Mouse (Mus musculus): ENCODE measurements around the gene Dennd2d. TPM values are rescaled to one million over a fixed set of nuclear protein-coding genes. Genes with fewer than 3 reads are reported as not detected.

The Dennd2d gene
- total RNA-seq, 1 experiment: 0.67 TPM

GRCm38 (mm10) chr3:106485810-106486209 lies 3.6 kb downstream of the Dennd2d start:
- in situ Hi-C loops (cut with MboI; ENCODE audit: low sequenced_read_pairs in 2 of 2, unreplicated experiment in 2 of 2): no loop called here

DNA sequence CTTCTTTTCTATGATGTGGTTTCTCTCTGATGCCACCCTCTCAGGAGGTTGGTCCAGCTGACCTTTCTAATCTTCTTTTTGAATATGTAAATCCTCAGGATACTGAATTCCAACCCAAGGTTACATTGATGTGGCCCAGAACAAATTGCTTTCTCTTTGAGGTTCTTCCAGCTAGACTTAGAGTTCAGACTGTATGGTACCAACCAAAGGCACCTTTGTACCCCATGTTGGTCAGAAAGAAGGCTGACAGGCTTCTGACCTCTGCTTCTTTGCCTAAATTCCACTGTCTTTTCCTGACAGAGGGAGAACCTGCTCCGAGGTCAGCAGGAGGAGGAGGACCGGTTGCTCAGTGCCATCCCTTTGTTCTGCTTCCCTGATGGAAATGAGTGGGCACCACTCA lies 5.3 kb downstream of the Dennd2d start:
- DNase-seq (ENCODE audit: low read depth, low spot score): no peak
- Histone ChIP-seq H3K9ac (ENCODE audit: insufficient read depth, low read depth, low read length, poor library complexity, severe bottlenecking) (no peak overlapping the region), H3K4me1 (ENCODE audit: control insufficient read depth in 2 of 2, insufficient read depth in 2 of 2, low read length in 2 of 2, poor library complexity in 1 of 2) (no peaks in the 10 kb centered on the region), H3K9me3 (ENCODE audit: control insufficient read depth, insufficient read depth, low read depth, low read length) (no peaks in the 10 kb centered on the region), H3K27ac (ENCODE audit: insufficient read depth, low read depth, low read length, poor library complexity, severe bottlenecking) (no peak overlapping the region), H3K36me3 (ENCODE audit: control insufficient read depth, insufficient read depth, low read length, poor library complexity, severe bottlenecking) (no peaks in the 10 kb centered on the region), H3K4me3 (ENCODE audit: insufficient read depth in 1 of 2, low read depth in 1 of 2, low read length in 2 of 2, poor library complexity in 1 of 2, severe bottlenecking in 1 of 2) (no peak overlapping the region)
- no peak for TF ChIP-seq CHD2 (IDR thresholded peaks at IDR 0.05; ENCODE audit: low read depth, low read length)
- TF ChIP-seq ZNF384 (IDR thresholded peaks at IDR 0.05; ENCODE audit: low read depth, low read length): no peak
- TF ChIP-seq HCFC1 (IDR thresholded peaks at IDR 0.05; ENCODE audit: borderline replicate concordance, insufficient read depth, low read length): no peak
- no peak for TF ChIP-seq MAFK (IDR thresholded peaks at IDR 0.05; ENCODE audit: insufficient read depth, low read depth, low read length)
- no peak for TF ChIP-seq ZC3H11A (IDR thresholded peaks at IDR 0.05; ENCODE audit: borderline replicate concordance, low read depth, low read length)
- in situ Hi-C loops (cut with MboI; ENCODE audit: low sequenced_read_pairs in 2 of 2, unreplicated experiment in 2 of 2): no loop called here

More at GRCm38 (mm10) chr3:106485810-106486209, 3.6 kb downstream of the Dennd2d start:
- no peak overlapping the region for H3K9ac ChIP-seq (ENCODE audit: insufficient read depth, low read depth, low read length, poor library complexity, severe bottlenecking)
- H3K27ac ChIP-seq (ENCODE audit: insufficient read depth, low read depth, low read length, poor library complexity, severe bottlenecking): no peak overlapping the region
- no peak overlapping the region for H3K4me3 ChIP-seq (ENCODE audit: insufficient read depth in 1 of 2, low read depth in 1 of 2, low read length in 2 of 2, poor library complexity in 1 of 2, severe bottlenecking in 1 of 2)
- no peaks in the 10 kb centered on the region for H3K4me1 ChIP-seq (ENCODE audit: control insufficient read depth in 2 of 2, insufficient read depth in 2 of 2, low read length in 2 of 2, poor library complexity in 1 of 2)
- TF ChIP-seq ZNF384 (IDR thresholded peaks at IDR 0.05; ENCODE audit: low read depth, low read length): no peak
- no peak for TF ChIP-seq MAFK (IDR thresholded peaks at IDR 0.05; ENCODE audit: insufficient read depth, low read depth, low read length)
- TF ChIP-seq ZC3H11A (IDR thresholded peaks at IDR 0.05; ENCODE audit: borderline replicate concordance, low read depth, low read length): no peak
- no peak for TF ChIP-seq HCFC1 (IDR thresholded peaks at IDR 0.05; ENCODE audit: borderline replicate concordance, insufficient read depth, low read length)
- TF ChIP-seq CHD2 (IDR thresholded peaks at IDR 0.05; ENCODE audit: low read depth, low read length): no peak
- H3K9me3 ChIP-seq (ENCODE audit: control insufficient read depth, insufficient read depth, low read depth, low read length): no peaks in the 10 kb centered on the region
- H3K36me3 ChIP-seq (ENCODE audit: control insufficient read depth, insufficient read depth, low read length, poor library complexity, severe bottlenecking): no peaks in the 10 kb centered on the region
- DNase-seq (ENCODE audit: low read depth, low spot score): no peak

DNA sequence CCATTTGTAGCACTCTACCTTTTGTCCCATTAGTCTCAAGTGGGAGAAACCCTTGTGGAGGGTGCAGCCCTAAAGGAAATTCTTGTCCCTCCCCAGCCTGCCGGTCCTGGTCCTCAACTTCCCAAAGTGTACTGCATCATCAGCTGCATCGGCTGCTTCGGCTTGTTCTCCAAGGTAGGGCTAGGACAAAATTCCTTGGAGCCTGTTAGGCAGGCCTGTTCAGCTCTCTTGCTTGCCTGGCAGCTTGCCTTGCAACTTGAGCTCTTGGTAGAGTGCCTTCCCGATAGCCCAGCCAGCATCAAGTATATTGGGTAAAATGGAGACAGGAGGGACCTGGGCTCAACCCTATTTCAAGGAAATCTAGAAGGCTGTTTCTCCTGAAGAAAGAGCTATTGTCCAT lies 8.0 kb downstream of the Dennd2d start:
- no peak for TF ChIP-seq ZC3H11A (IDR thresholded peaks at IDR 0.05; ENCODE audit: borderline replicate concordance, low read depth, low read length)
- TF ChIP-seq HCFC1 (IDR thresholded peaks at IDR 0.05; ENCODE audit: borderline replicate concordance, insufficient read depth, low read length): no peak
- no peak for TF ChIP-seq CHD2 (IDR thresholded peaks at IDR 0.05; ENCODE audit: low read depth, low read length)
- no peak for TF ChIP-seq MAFK (IDR thresholded peaks at IDR 0.05; ENCODE audit: insufficient read depth, low read depth, low read length)
- no peak for TF ChIP-seq ZNF384 (IDR thresholded peaks at IDR 0.05; ENCODE audit: low read depth, low read length)
- in situ Hi-C loops (cut with MboI; ENCODE audit: low sequenced_read_pairs in 2 of 2, unreplicated experiment in 2 of 2): no loop called here
- no peaks in the 10 kb centered on the region for H3K4me1 ChIP-seq (ENCODE audit: control insufficient read depth in 2 of 2, insufficient read depth in 2 of 2, low read length in 2 of 2, poor library complexity in 1 of 2)

GRCm38 (mm10) chr3:106492723-106493122 lies 10.5 kb downstream of the Dennd2d start:
- no peak for DNase-seq (ENCODE audit: low read depth, low spot score)
- H3K9ac ChIP-seq (ENCODE audit: insufficient read depth, low read depth, low read length, poor library complexity, severe bottlenecking): no peak overlapping the region
- H3K4me3 ChIP-seq (ENCODE audit: insufficient read depth in 1 of 2, low read depth in 1 of 2, low read length in 2 of 2, poor library complexity in 1 of 2, severe bottlenecking in 1 of 2): no peak overlapping the region
- no peaks in the 10 kb centered on the region for H3K4me1 ChIP-seq (ENCODE audit: control insufficient read depth in 2 of 2, insufficient read depth in 2 of 2, low read length in 2 of 2, poor library complexity in 1 of 2)
- H3K9me3 ChIP-seq (ENCODE audit: control insufficient read depth, insufficient read depth, low read depth, low read length): no peaks in the 10 kb centered on the region
- no peaks in the 10 kb centered on the region for H3K36me3 ChIP-seq (ENCODE audit: control insufficient read depth, insufficient read depth, low read length, poor library complexity, severe bottlenecking)
- no peak for TF ChIP-seq HCFC1 (IDR thresholded peaks at IDR 0.05; ENCODE audit: borderline replicate concordance, insufficient read depth, low read length)
- TF ChIP-seq ZNF384 (IDR thresholded peaks at IDR 0.05; ENCODE audit: low read depth, low read length): no peak
- no peak for TF ChIP-seq MAFK (IDR thresholded peaks at IDR 0.05; ENCODE audit: insufficient read depth, low read depth, low read length)
- TF ChIP-seq ZC3H11A (IDR thresholded peaks at IDR 0.05; ENCODE audit: borderline replicate concordance, low read depth, low read length): no peak
- TF ChIP-seq CHD2 (IDR thresholded peaks at IDR 0.05; ENCODE audit: low read depth, low read length): no peak
- in situ Hi-C loops (cut with MboI; ENCODE audit: low sequenced_read_pairs in 2 of 2, unreplicated experiment in 2 of 2): no loop called here
- H3K27ac ChIP-seq (ENCODE audit: insufficient read depth, low read depth, low read length, poor library complexity, severe bottlenecking): no peak overlapping the region

More for the DNA sequence above, 8.0 kb downstream of the Dennd2d start:
- H3K4me3 ChIP-seq (ENCODE audit: insufficient read depth in 1 of 2, low read depth in 1 of 2, low read length in 2 of 2, poor library complexity in 1 of 2, severe bottlenecking in 1 of 2): no peak overlapping the region
- H3K36me3 ChIP-seq (ENCODE audit: control insufficient read depth, insufficient read depth, low read length, poor library complexity, severe bottlenecking): no peaks in the 10 kb centered on the region
- DNase-seq (ENCODE audit: low read depth, low spot score): no peak
- no peak overlapping the region for H3K27ac ChIP-seq (ENCODE audit: insufficient read depth, low read depth, low read length, poor library complexity, severe bottlenecking)
- H3K9ac ChIP-seq (ENCODE audit: insufficient read depth, low read depth, low read length, poor library complexity, severe bottlenecking): no peak overlapping the region
- no peaks in the 10 kb centered on the region for H3K9me3 ChIP-seq (ENCODE audit: control insufficient read depth, insufficient read depth, low read depth, low read length)

DNA sequence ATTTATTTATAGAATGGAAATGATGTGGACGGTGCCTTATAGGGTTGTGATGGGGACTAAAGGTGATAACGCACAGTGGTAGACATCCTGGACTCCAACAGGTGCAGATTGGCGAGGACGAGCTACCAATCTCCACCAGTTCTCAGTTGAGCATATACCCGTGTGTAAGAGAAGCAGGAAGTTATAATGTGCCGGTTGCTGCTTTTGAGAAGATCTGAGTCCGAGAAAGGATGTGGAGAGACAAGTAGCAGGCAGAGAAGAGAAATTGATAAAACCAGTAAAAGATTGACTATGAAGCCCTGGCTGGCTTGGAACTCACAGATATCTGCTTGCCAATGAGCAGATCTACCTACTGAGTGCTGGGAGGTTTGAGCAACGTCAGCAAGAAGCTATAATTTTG lies 11.0 kb downstream of the Dennd2d start:
- Histone ChIP-seq H3K36me3 (ENCODE audit: control insufficient read depth, insufficient read depth, low read length, poor library complexity, severe bottlenecking) (no peaks in the 10 kb centered on the region), H3K9ac (ENCODE audit: insufficient read depth, low read depth, low read length, poor library complexity, severe bottlenecking) (no peak overlapping the region), H3K27ac (ENCODE audit: insufficient read depth, low read depth, low read length, poor library complexity, severe bottlenecking) (no peak overlapping the region), H3K4me3 (ENCODE audit: insufficient read depth in 1 of 2, low read depth in 1 of 2, low read length in 2 of 2, poor library complexity in 1 of 2, severe bottlenecking in 1 of 2) (no peak overlapping the region), H3K9me3 (ENCODE audit: control insufficient read depth, insufficient read depth, low read depth, low read length) (no peaks in the 10 kb centered on the region), H3K4me1 (ENCODE audit: control insufficient read depth in 2 of 2, insufficient read depth in 2 of 2, low read length in 2 of 2, poor library complexity in 1 of 2) (no peaks in the 10 kb centered on the region)
- no peak for TF ChIP-seq ZC3H11A (IDR thresholded peaks at IDR 0.05; ENCODE audit: borderline replicate concordance, low read depth, low read length)
- no peak for DNase-seq (ENCODE audit: low read depth, low spot score)
- in situ Hi-C loops (cut with MboI; ENCODE audit: low sequenced_read_pairs in 2 of 2, unreplicated experiment in 2 of 2): no loop called here

Measured in ES-E14 (cell line).